Mouse (Mus musculus) mesoderm, embryonic 11.5 days (tissue): ENCODE measurements around the gene Mpzl1.

Experiments used
- DNase-seq: peaks from one replicate; pipeline ENCODE4 v3.0.0-alpha.2; 2012; ENCODE audit warnings: low read depth, low spot score

The Mpzl1 gene

DNA sequence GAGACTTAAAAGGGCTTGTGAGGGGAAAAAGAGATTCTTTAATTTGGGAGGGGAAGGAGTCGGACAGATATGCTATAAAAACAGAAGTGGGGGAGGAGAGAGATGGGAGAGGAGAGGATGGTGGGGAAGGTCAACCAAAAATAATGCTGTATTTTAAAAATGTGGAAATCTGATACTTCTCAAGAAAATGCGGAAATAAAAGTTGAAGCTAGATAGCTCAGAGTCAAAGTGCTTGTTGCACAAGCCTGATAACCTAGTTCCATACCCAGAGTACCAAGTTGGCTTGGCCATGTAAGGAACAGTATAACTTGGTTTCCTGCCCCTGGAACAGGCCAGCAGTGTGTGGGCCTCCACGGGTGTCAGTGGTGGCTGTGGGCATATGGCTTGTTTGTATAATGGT is 19.5 kb downstream of the Mpzl1 start:
- no peak for DNase-seq

GRCm38 (mm10) chr1:165613926-165614325 is 20.4 kb downstream of the Mpzl1 start:
- DNase-seq, result no peak

- DNase-seq, result no peak
Measured at GRCm38 (mm10) chr1:165612714-165613113, 21.6 kb downstream of the Mpzl1 start.

GRCm38 (mm10) chr1:165610321-165610999 is 23.9 kb downstream of the Mpzl1 start:
- no peak for DNase-seq

GRCm38 (mm10) chr1:165609495-165610320 is 24.6 kb downstream of the Mpzl1 start:
- no peak for DNase-seq

DNA sequence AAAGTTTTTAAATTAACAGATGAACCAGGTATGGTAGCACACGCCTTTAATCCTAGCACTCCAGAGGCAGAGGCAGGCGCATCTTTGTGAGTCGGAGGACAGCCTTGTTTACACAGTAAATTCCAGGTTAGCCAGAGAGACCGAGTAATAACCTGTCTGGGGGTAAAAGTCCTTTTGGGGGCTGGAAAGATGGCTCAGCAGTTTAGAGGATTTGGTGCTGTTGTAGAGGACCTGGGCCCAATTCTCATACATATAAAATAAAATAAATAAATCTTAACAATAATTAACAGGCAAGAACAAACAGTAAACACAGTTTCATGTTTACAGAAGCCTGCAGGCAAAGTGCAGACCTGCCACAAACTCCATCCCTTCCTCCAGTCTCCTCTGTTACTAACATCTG is 25.4 kb downstream of the Mpzl1 start:
- no peak for DNase-seq

DNA sequence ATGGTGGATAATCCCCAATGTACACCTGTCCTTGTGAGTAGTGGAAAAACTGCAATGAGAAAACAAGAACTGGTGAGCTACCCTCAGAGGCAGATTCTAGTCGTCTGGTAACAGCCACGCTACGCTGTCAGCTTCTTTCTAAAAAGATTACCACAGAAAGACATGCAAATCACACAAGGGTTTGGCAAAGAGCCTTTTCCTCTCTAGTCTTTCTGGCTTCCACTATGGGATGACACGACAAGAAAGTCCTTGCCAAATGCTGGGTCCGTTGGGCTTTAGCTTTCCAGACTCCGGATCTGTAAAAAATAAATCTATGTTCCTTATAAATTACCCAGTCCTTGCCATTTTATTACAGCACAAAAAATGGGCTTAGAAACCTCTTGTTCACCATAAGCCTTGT is 28.6 kb downstream of the Mpzl1 start:
- DNase-seq, result no peak

DNA sequence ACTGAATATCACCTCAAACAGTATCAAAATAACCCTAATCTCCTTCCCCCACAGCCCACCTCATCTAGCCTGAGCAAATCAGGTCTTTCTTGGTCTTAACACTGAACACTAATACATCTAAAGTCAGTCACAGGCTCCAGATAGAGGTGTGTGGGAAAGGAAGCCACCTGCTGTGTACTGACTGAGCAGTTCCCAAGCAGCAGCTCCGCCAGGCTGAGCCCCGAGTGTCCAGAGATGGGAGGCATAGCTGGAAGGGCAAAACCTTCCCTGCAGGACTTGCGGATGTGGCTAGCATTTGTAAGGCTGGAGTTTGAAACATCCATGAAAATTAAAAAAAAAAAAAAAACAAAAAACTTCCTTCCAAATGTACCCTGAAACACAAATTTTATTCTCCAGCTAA is 29.2 kb downstream of the Mpzl1 start:
- no peak for DNase-seq

GRCm38 (mm10) chr1:165604203-165604602 is 30.1 kb downstream of the Mpzl1 start:
- DNase-seq, result no peak

DNA sequence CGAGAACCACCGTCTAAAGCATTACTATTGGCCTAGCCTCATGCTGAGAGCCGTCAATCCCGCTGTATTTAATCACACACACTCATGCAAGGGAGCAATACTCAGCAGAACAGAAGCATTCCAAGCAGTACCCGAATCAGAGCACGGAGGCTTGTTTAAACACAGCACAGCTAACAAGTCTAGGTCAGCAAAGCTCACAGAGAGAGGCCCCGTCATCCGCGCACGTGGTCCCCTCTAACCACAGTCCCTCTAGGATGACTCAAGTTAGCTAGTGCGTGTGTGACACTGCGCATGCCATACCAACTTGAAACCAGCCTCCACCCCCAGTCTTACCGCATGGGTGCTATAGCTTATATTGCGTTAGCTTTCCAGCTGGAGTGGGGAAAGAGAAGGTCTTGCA is 31.1 kb downstream of the Mpzl1 start:
- DNase-seq, result no peak

- DNase-seq, result no peak
Measured at GRCm38 (mm10) chr1:165601775-165602280, 32.5 kb downstream of the Mpzl1 start.

- no peak for DNase-seq
Measured at GRCm38 (mm10) chr1:165594699-165595421, 39.5 kb downstream of the Mpzl1 start.

- no peak for DNase-seq
Measured at GRCm38 (mm10) chr1:165592295-165593082, 41.8 kb downstream of the Mpzl1 start.

DNA sequence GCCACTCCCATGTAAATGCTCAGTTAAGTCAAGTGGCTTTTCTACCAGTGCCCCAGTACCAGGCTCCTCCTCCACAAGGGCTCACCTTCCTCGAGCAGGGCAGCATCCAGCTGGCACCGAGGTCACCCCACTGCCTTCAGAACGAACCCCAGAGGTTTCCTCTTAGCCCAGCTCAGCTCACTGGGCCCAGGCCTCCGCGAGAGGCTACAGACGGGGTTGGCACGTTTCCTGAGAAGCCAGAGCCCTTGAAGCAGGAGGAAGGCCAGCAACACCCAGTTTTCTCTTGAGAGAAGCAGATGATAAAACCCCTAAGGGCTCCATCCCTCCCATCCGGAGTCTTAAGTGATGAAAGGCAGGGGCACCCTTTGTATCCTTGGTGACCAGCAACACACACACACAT is 43.6 kb downstream of the Mpzl1 start:
- no peak for DNase-seq

GRCm38 (mm10) chr1:165589280-165590048 is 44.9 kb downstream of the Mpzl1 start:
- DNase-seq, result peak; percentile 68

GRCm38 (mm10) chr1:165587845-165588244 is 46.5 kb downstream of the Mpzl1 start:
- DNase-seq, result peak; percentile 39

DNA sequence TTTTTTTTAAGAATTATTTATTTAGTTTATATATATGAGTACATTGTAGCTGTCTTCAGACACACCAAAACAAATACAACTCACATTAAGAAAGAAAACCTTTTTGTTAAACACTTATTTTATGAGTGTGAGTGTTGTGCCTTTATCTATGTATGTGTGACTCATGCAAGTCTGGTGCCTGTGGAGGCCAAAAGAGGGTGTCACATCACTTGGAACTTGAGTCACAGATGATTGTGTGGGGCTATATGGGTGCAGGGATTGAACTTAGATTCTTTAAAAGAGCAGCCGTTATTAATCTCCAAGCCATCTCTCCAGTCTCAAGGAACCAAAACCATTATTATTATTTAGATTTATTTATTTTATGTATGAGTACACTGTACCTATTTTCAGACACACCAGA is 48.0 kb downstream of the Mpzl1 start:
- no peak for DNase-seq

GRCm38 (mm10) chr1:165585389-165586104 is 48.8 kb downstream of the Mpzl1 start:
- DNase-seq, result no peak

DNA sequence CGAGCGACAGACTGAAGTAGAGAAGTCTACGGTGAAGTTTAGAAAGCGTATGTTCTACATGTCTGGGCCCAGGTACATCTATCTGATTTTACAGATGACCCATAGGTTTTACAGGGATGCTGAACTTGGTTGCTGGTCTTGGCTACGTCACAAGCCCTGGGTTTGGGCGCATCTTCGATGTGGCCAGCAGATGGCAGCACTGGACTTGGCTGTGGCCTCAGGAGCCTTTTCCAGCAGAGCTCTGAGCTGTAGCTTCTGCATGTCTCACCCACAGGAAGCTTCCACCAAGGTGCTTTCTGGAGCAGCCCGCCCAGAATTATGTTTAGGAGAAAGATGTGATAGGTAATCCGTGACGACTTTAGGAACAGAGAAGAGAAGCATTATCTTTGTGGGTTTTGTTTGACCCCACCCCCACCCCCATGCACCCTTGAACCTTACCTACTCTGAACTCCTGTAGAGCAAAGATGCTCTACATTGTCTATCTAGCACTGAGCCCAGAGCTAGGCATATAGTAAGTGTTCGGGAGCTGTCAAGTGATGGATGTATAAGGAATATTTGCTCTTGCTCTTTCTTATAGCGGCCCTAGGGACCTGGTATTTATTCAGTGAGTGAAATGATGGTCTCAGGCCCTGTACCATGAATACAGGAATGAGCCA is 50.7 kb downstream of the Mpzl1 start:
- DNase-seq, result peak; percentile 93
